Mouse (Mus musculus) T-cell, adult 66 days (primary cell): ENCODE data around the gene Tprg. TPM values are rescaled to one million over a fixed set of nuclear protein-coding genes. Genes with fewer than 3 reads are reported as not detected.

Experiments used
- total RNA-seq, 2 experiments: library from RNA; stranded (reverse); gene quantifications; 3 replicates in 1 of 2; 4 replicates in 1 of 2; pipeline ENCODE4 v1.2.4; 2023

Tprg gene
- total RNA-seq, result not detected

GRCm38 (mm10) chr16:25286517-25286916 lies at the start of gene Tprg:
TSS of gene Tprg (plus strand) at chr16:25286817.

